Mouse (Mus musculus): ENCODE measurements around the gene Edc3.

The Edc3 gene

DNA sequence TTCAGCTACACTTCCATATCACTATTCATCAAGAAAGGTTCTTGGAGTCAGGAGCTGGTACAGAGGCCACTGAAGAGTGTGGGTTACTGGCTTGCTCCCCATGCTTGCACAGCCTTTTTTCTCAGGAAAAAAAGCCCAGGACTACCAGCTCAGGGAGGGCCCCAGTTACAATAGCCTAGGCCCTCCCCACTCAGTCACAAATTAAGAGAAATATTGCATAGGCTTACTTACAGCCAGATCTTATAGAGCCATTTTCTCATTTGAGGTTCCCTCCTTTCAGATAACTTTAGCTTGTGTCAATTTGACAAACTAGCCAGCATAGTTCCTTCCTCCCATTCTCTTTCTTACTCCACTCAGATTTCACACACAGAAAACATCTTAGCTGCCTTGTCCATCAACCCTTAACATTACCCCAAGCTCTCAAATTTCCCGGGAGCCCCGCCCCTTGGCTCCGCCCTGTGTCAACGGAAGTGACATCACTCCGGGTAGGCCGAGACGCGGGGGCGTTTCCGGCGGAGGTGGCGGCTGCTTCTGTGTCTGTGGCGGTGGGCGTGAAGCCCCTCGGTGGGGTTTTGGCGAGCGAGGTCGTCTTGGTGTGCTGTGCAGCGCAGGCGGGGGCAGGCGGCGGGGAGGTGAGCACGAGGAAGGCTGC, at the start of gene Edc3:
Edc3 (plus strand) TSS at position 473 of the 652 bp plus-strand sequence.
- DNase-seq: peak; percentile 95 to 96

DNA sequence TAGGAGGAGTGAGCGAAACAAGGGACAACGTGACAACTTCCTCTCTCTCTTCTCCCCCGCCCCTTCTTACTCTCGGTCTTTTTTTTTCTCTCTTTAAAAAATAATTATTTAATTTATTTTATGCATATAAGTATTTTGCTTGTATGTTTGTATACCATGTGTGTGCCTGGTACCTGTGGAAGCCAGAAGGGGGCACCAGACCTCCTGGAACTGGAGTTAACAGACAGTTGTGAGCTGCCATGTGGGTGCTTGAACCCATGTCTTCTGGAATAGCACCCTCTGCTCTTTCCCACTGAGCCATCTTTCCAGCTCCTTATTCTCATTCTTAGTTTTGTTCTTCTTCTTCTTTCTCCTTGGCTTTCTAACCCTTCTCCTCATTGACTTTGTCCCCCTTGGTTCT, 49.4 kb upstream of the Edc3 start:
- DNase-seq: no peak

DNA sequence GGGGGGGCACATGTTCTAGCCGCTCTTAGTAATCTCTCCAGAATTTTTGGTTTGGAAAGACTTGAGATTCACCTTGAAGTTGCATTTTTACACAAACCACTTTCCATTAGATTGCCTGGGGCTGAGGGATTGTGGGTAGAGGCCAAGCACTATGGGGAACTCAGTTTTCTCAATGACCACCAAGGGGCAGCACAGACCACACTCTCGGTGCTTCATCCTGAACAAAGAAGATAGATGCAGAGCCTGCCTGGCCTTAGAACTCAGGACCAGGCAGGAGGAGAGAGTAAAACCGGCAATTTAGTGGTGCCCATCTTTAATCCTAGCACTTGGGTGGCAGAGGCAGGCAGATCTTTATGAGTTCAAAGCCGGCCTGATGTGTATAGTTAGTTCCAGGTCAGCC, 48.6 kb upstream of the Edc3 start:
- DNase-seq: peak; percentile 72 to 84

DNA sequence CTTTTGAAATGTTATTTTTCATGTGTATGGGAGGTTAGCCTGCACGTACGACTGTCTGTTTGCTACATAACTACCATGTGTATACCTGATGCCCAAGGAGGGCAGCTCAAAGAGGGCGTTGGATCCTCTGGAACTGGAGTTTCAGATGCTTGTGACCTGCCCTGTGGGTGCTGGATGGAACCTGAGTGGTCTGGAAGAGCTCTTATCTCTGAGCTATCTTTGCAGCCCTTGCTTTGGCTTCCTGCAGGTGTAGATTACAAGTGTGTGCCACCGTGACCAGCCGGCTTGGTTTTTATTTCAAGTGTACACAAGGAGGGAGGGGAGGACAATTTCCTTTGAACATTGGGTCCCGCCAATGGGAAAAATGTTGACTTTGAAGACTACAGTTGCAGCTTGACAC, 47.8 kb upstream of the Edc3 start:
- no peak for DNase-seq

DNA sequence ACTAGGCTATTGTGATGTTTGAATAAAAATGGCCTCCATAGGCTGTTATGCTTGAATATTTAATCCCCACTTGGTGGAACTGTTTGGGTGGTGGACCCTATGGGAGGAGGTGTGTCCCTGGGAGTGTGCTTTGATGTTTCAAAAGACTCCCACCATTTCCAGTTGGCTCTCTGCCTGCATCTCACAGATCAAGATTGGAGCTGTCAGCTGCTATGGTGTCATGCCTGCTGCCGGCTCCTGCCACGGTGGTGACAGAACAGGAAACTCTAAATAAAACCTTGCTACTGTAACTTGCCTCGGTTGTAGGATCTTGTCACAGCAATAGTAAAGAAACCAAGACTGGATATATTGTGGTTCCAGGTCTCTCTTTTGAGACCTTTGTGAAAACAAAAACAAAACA, 46.8 kb upstream of the Edc3 start:
- DNase-seq: no peak

DNA sequence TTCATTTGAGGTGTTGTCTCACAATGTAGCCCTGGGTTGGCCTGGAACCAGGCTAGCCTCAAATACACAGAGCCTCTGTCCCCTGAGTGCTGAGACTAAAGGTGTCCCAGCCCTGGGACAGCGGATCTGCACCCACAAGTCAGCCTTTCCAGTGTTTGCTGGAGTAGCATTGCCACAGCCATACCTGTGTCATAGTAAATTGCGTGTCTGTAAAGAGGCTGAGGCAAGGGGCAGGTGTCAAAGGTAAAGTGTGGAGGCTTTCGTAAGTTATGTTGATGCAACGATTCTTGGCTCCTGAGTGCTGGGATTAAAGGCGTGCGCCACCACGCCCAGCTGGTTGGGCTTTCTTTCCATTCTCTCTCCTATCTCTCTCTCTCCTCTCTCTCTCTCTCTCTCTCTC, 43.7 kb upstream of the Edc3 start:
- DNase-seq: no peak

DNA sequence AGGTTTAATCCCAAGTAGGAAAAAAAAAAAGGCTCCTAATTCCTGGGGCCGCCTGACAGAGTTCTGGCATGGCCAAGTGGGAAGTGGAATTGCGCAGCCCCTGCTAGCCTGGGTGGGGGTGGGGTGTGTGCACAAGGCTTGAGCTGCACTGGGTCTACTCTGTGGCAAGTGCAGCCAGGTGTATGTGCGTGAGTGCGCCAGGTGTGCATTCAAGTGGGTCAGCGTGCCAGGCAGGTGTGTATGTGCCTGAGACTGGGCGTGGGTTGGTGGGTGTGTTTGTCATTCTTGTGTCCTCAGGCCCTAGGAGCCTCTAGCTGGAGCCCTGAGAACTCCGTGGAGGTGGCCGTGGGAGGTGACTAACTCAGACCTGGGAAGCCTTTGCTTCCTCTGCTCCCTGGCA, 41.8 kb upstream of the Edc3 start:
- DNase-seq: no peak

DNA sequence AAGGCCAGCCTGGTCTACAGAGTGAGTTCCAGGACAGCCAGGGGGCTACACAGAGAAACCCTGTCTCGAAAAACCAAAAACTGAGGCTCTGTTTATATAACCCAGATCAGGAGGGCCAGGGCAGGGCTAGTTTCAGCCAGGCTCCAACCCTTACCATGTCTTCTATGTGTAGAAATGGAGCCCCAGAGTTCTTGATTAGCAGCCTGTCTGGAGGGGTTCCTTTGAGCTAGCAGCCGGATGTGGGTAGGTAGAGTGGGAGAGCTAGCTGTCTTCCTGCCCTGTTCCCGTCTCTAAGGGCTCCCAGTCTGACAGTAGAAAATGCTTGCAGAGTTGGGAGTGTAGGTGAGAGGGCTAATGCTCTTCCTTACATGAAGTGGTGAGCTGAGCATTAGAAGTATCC, 41.2 kb upstream of the Edc3 start:
- no peak for DNase-seq

DNA sequence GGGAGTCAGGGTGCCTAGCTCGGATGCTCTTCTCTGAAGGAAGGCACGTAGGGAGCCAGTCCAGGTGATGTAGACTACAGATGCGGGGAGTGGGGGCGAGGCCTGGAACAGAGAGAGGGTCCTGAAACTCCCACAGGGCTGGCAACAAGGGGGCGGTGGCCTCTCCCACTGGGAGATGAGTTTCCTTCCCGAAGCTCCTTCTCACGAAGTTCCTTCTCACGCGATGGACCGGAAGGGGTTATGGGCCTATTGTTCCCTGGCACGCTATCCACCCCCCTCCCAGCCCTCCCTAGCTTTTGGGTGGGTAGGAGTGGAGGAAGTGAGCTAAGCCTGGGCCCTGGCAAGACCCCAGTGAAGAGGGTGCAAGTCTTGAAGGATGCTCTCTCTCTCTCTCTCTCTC, 40.5 kb upstream of the Edc3 start:
- peak; percentile 76 to 86 for DNase-seq

DNA sequence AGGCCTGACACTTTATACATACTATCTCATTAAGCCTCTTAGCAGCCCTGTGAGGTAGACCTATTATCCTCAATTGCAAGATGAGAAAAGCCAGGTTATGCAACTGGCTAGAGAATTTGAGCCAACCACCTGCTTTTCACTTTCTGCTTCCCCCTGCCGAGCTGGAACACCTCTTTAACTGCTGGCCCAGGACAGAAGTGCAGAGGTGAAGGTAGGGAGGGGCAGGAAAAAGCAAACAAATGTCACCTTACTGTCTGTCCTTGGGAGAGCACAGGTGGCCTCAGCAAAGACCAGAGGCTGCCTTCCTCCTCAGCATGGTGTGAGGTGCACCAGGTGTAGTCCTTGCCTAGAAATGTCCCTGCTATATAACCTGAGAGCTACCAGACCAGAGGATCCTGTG, 40.1 kb upstream of the Edc3 start:
- DNase-seq: no peak

DNA sequence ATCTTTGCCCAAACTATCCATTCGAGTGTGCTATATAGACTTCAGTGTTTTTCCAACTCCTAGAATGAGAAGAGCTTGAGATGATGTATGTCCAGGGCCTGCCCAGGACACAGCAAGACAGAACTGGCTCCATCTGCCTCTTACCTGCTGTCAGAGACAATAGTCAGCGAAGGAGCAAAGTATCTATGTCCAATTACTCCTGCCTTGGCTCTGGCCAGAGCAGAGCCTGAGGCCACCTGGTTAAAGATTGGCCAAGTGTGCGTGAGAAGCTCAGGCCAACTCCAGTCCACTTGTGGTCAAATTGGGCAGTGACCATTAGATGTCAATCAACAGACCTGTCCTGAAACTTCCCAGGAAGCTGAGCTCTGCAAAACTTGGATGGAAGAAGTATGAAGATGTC, 38.8 kb upstream of the Edc3 start:
- no peak for DNase-seq

DNA sequence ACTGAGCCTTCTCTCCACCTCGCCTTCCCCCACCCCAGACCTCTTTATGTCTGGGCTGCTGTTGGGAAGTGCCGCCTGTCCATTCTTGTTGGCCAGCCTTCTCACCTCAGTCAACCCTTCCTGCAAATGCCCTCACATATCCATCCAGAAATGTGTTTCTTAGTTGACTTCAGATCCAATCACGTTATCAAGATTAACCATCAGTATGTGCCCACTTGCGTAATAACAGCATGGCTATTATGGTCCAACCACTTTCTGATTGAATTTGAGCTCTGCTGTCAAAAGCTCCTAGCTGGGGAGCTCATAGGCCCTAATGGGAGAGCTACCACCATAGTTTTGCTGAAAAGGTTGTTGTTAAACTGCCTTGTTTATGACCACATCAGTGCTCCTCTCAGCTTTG, 37.3 kb upstream of the Edc3 start:
- no peak for DNase-seq

DNA sequence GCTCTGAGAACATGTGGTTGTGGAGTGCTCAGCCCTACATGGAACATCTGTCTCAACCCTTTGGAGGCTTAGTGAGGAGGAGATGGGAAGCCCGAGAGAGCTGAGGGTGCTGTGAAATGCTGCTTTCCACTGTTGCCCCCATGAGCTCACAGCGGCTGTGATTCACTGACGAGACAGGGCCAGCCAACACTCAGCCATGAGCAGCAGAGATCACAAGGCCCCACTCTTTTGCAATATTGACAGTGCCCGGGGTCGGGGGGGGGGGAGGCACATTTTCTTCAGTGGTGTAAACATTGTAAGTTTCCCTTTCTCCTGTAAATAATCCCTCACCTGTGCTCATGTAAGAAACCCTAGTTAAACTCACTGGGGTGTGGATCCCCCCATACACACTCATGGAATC, 36.8 kb upstream of the Edc3 start:
- no peak for DNase-seq

DNA sequence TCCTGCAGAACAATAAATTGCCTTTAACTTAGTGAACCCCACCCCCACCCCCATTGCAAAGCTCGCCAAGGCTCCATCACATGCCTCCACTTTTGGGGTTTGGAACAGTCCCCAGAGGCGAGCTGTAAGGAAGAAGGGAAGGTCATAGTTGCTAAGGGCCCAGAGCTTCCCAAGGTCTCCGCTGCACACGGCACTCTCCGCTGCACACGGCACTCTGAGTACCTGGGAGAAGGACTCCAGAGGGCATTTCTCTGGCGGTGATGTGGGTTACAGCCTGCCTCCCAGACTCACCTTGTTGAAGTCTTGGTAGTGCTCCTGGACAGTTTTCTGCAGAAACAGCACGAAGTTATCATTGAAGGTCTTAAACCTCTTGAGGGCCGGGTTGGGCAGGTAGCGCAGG, 26.9 kb upstream of the Edc3 start:
- DNase-seq: no peak

DNA sequence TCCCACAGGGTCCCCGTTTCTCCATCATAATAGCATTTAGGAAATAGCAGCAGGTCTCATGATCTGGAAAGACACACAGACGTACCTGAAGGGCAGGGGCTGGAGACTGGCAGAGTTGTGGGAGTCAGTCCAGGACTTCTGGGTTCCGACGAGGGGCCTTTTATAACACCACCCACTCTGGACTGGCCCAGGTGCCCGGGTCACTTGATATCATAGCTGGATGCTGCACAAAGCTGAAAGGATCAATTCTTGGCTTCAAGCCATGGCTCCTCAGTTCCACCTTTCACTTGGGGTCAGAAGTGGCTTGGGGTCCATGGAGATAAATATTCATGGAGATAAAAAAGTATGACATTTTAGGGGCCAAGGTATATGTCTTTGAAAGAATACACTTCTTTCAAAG, 24.8 kb upstream of the Edc3 start, which contains the start of gene Cyp1a2:
Cyp1a2 (minus strand) TSS at position 184 of the 400 bp plus-strand sequence.
- no peak for DNase-seq

DNA sequence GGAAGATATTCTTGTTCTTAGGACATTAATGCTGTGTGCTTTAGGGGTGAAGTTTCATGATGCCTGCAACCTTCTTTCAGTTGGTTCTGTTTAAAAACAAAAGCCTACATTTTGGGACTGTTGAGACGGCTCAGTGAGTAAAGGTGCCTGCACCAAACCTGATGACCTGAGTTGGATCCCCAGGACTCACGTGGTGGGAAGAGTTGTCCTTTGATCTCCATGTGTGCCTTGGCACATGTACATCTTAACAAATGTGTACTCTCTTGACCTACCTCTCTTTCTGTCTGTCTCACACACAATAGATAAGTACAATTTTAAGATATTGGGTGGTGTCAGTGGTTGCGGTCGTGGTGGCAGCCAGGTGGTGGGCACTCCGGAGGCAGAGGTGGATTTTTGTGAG, 22.3 kb upstream of the Edc3 start:
- no peak for DNase-seq

DNA sequence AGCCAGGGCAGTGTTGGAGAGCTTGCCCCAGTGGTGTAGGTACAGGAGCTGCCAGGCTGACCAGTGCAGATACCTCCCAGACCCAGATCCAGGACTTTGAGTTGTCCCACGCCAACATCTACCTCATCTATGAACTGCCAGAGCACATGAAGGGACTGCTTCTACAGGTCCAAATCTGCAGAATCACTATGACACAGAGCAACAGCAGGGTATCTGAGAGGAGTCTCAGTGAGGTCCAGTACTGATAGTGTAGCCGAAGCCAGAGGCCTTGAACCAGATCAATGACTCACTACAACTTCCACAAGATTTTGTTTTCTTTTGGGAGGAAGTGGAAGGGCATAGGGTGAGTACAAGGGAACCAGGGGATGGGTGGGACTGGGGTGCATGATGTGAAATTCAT, 20.6 kb upstream of the Edc3 start, which contains the start of gene Cyp1a1:
Cyp1a1 (plus strand) TSS at position 178 of the 400 bp plus-strand sequence.
- DNase-seq: no peak

DNA sequence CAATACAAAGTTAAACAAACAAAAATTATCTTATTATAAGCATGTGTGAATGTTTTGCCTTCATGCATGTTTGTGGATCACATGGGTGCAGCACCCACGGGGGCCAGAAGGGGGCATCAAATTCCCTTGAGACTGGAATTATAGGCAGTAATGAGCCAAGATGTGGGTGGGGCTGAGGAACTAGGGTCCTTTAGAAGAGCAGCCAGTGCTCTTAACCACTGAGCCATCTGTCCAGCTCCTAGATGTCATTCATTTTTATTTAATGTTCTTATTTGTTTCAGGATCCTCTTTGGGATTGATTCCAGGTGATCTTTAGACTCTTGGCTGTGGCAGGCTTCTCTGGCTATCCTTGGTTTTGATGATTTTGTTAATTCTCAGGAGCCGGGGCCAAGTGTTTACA, 20.2 kb upstream of the Edc3 start:
- peak; percentile 52 to 70 for DNase-seq

DNA sequence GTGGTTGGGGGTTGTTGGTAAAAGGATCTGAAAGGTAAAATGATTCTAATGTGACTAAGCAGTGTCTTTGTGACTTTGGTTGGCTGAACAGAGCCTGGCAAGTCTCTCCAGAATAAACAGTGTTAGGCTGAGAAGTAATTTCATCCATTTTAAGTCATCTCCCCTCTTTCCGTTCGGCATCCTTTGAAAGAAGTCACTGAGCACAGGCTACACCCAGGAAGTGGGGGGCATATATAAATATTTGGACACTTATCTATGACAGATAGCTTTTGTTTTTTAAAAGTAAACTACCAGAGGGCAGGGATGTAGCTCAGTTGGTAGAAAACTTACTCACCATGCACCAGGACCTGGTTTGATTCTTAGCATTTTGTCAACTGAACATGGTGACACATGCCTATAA, 19.7 kb upstream of the Edc3 start:
- DNase-seq: no peak

DNA sequence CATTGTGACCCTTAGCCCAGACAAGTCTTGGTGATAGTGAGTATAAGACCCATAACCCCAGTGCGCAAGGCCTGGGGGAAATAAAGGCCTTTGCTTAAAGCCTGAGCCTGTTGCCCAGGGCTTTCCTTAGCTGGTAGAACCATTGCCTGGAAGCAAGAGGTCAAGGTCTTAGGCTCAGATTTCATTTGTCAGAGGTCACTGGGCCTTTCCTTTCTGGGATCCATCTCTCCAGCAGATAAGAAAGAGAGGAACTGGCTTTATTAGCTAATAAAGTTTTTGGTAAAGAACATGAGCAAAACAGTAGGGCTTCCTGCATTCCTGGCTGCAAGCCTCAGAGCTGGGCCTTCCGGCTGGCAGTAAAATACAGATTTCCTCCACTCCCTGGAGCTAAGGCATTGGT, 14.2 kb upstream of the Edc3 start:
- no peak for DNase-seq

DNA sequence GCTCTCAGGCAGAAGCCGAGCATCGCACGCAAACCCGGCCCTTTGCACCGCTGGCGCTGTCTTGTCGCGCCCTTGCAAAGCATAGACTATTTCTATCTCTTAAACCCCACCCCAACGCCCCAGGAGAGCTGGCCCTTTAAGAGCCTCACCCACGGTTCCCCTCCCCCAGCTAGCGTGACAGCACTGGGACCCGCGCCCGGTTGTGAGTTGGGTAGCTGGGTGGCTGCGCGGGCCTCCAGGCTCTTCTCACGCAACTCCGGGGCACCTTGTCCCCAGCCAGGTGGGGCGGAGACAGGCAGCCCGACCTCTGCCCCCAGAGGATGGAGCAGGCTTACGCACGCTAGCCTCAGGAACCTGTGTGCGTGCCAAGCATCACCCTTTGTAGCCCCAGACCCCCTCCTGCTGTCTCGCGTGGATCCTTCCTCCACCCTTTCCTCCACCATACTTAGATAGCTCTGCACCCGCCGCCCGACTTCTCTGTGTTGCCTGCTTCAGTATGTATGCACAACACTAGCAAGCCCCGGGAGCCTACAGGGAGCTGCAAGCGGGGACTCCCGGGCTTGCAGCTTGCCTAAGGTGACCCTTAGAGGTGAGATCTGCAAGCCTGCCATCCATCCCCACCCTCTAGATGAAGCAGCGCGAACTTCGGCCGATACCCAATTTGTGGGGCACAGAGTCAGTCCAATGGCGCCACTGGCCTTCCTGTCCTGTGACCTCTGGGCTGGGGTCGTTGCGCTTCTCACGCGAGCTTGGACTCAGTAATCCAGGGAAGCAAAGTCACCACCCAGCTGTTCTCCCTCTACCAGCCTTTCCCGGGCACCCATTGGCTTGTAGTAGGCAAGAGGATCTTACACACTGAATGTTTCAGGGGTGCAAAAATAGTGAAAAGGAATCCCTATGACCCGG, 11.7 kb upstream of the Edc3 start:
- DNase-seq: peak; percentile 60 to 68

DNA sequence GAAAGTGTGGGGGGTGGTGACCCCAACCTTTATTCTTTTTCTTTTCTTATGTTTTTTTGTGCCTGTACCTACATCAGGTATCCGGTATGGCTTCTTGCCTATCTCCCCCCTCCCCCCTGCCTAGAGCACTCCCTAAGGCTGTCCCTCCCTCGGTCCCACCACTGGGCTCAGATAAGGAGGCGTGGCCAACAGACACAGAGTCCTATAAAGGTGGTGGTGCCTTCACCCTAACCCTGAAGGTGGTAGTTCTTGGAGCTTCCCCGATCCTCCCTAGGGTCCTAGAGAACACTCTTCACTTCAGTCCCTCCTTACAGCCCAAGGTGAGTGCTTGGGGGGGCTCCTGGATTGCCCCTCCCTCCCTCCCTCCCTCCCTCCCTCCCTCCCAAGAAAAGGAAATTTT, 11.0 kb upstream of the Edc3 start:
- no peak for DNase-seq

DNA sequence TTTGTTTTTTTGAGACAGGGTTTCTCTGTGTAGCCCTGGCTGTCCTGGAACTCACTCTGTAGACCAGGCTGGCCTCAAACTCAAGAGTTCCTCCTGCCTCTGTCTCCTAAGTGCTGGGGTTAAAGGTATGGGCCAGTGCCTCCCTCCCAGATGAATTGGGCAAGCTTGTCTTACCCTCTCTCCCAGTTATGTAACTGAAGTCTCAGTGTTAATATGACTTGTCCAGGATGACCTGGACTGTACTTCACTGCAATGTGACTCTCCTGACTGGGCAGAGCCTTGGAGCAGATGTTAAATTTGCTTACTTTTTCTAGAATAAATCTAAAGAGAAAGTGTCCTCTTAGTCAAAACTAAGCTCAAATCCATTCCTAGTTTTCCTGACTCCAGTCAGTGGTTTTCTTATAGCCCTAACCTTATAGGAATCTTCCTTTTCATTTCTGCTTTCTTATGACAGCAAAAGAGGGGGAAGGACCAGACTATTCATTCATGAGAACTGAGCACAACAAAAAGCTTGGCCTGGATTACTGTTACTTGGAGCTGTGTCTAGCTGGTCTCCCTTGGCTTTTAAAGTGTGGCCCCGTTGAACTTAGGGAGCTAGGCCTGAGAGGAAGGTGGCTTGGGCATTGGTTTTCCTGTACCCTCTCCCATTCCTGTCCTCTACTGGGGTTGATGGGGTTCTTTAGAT, 9.7 kb upstream of the Edc3 start:
- DNase-seq: no peak

DNA sequence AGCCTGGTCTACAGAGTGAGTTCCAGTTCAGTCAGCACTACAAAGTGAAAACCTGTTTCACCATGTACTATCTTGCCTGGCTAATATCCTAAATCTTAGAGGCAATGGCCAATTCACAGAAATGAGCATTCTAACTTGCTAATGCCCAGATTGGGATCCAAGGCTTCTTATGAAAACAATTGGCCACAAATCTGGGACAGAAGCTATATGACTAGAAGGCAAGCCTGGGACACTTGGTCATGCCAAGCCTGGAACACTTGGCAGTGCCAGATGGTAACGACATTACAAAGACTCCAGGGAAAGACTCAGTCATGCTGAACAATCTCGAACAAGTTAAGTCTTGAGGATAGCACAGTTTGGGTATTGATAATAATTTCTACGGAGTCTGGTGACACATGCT, 1.8 kb upstream of the Edc3 start:
- DNase-seq: no peak
